Mouse (Mus musculus): ENCODE results near the gene Gtpbp3.

Gene Gtpbp3

GRCm38 (mm10) chr8:71487691-71488445, at the start of gene Gtpbp3:
Gene Gtpbp3 (plus strand): TSS chr8:71488103.
- in situ Hi-C loops (cut with MboI, MseI), result no loop called here

GRCm38 (mm10) chr8:71441404-71441803, 46.5 kb upstream of the Gtpbp3 start:
- in situ Hi-C loops (cut with MboI, MseI), result loop anchor here (5.0 to 10.0 kb wide), 2 partner anchors 81 to 83 kb away; partner anchors contain the start of gene Ccdc194 (in 1 of the 2)

GRCm38 (mm10) chr8:71445096-71445495, 42.8 kb upstream of the Gtpbp3 start:
- in situ Hi-C loops (cut with MboI, MseI), result loop anchor here in 1 of 2 experiments (10.0 kb wide), 1 partner anchor 80 kb away; the partner anchor contains the start of gene Ccdc194

GRCm38 (mm10) chr8:71451337-71451736, 36.6 kb upstream of the Gtpbp3 start:
- in situ Hi-C loops (cut with MboI, MseI), result no loop called here

- in situ Hi-C loops (cut with MboI, MseI), result no loop called here
Observed at GRCm38 (mm10) chr8:71451777-71452176, 36.1 kb upstream of the Gtpbp3 start.

- in situ Hi-C loops (cut with MboI, MseI), result no loop called here
Observed at GRCm38 (mm10) chr8:71452669-71453068, 35.2 kb upstream of the Gtpbp3 start.

GRCm38 (mm10) chr8:71454668-71455067, 33.2 kb upstream of the Gtpbp3 start:
- in situ Hi-C loops (cut with MboI, MseI), result no loop called here

GRCm38 (mm10) chr8:71456906-71457305, 31.0 kb upstream of the Gtpbp3 start:
- in situ Hi-C loops (cut with MboI, MseI), result no loop called here

GRCm38 (mm10) chr8:71457659-71458270, 30.1 kb upstream of the Gtpbp3 start:
- in situ Hi-C loops (cut with MboI, MseI), result no loop called here

GRCm38 (mm10) chr8:71460716-71461115, 27.2 kb upstream of the Gtpbp3 start:
- in situ Hi-C loops (cut with MboI, MseI), result loop anchor here in 1 of 2 experiments (10.0 kb wide), 1 partner anchor 666 kb away; no protein-coding TSS in a partner anchor

- in situ Hi-C loops (cut with MboI, MseI), result loop anchor here in 1 of 2 experiments (10.0 kb wide), 1 partner anchor 666 kb away; no protein-coding TSS in a partner anchor
Observed at GRCm38 (mm10) chr8:71461152-71461840, 26.6 kb upstream of the Gtpbp3 start.

GRCm38 (mm10) chr8:71462191-71462590, 25.7 kb upstream of the Gtpbp3 start:
- in situ Hi-C loops (cut with MboI, MseI), result loop anchor here in 1 of 2 experiments (10.0 kb wide), 1 partner anchor 667 kb away; no protein-coding TSS in a partner anchor

- in situ Hi-C loops (cut with MboI, MseI), result loop anchor here in 1 of 2 experiments (10.0 kb wide), 1 partner anchor 668 kb away; no protein-coding TSS in a partner anchor
Observed at GRCm38 (mm10) chr8:71462786-71463185, 25.1 kb upstream of the Gtpbp3 start.

GRCm38 (mm10) chr8:71463188-71464033, 24.5 kb upstream of the Gtpbp3 start, which contains the start of gene Abhd8:
Gene Abhd8 (minus strand): TSS chr8:71463655.
- in situ Hi-C loops (cut with MboI, MseI), result loop anchor here in 1 of 2 experiments (10.0 kb wide), 1 partner anchor 669 kb away; no protein-coding TSS in a partner anchor

- in situ Hi-C loops (cut with MboI, MseI), result loop anchor here (5.0 to 10.0 kb wide), 2 partner anchors 93 to 670 kb away; partner anchors contain the start of gene Ocel1 (in 1 of the 2)
Observed at GRCm38 (mm10) chr8:71464513-71465500, 23.1 kb upstream of the Gtpbp3 start, which contains the start of gene Mrpl34. Gene Mrpl34 (plus strand): TSS chr8:71464959.

GRCm38 (mm10) chr8:71465733-71466132, 22.2 kb upstream of the Gtpbp3 start:
- in situ Hi-C loops (cut with MboI, MseI), result loop anchor here (5.0 to 10.0 kb wide), 2 partner anchors 93 to 671 kb away; partner anchors contain the start of gene Ocel1 (in 1 of the 2)

GRCm38 (mm10) chr8:71466198-71466597, 21.7 kb upstream of the Gtpbp3 start:
- in situ Hi-C loops (cut with MboI, MseI), result loop anchor here (5.0 to 10.0 kb wide), 2 partner anchors 94 to 671 kb away; partner anchors contain the start of gene Ocel1 (in 1 of the 2)

GRCm38 (mm10) chr8:71467201-71467600, 20.7 kb upstream of the Gtpbp3 start:
- in situ Hi-C loops (cut with MboI, MseI), result loop anchor here (5.0 to 10.0 kb wide), 2 partner anchors 95 to 672 kb away; partner anchors contain the start of gene Ocel1 (in 1 of the 2)

GRCm38 (mm10) chr8:71468001-71468400, 19.9 kb upstream of the Gtpbp3 start:
- in situ Hi-C loops (cut with MboI, MseI), result loop anchor here (5.0 to 10.0 kb wide), 2 partner anchors 96 to 673 kb away; partner anchors contain the start of gene Ocel1 (in 1 of the 2)

Data from T-helper 17 cell (primary cell).